Mouse (Mus musculus): ENCODE measurements around the gene Iqch.

GRCm38 (mm10) chr9:63595032-63595431 is 7.3 kb downstream of the Iqch start:
- TF ChIP-seq CTCF (IDR thresholded peaks at IDR 0.05; ENCODE audit: low read depth, low read length) = no peak
- no peak for TF ChIP-seq POLR2A (IDR thresholded peaks at IDR 0.05; ENCODE audit: extremely low read depth, insufficient read depth, low read length)

Measured in liver, adult 2 months (tissue).